Mouse (Mus musculus): Measurements from ENCODE around the gene Tac4.
A peak's percentile ranks its signal among the peaks of the same experiment; 100 is the strongest.

Gene Tac4

GRCm38 (mm10) chr11:95263816-95264454 lies 2.6 kb downstream of the Tac4 start:
- peak; percentile 61 for DNase-seq (ENCODE audit: low spot score)

- no peak for DNase-seq (ENCODE audit: low spot score)
Observed at GRCm38 (mm10) chr11:95264455-95265013, 3.2 kb downstream of the Tac4 start.

- DNase-seq (ENCODE audit: low spot score), result no peak
Observed at GRCm38 (mm10) chr11:95266540-95267245, 5.4 kb downstream of the Tac4 start.

GRCm38 (mm10) chr11:95273661-95274060 lies 12.3 kb downstream of the Tac4 start:
- DNase-seq (ENCODE audit: low spot score), result no peak

GRCm38 (mm10) chr11:95274613-95275012 lies 13.3 kb downstream of the Tac4 start:
- DNase-seq (ENCODE audit: low spot score), result no peak

GRCm38 (mm10) chr11:95276056-95276455 lies 14.7 kb downstream of the Tac4 start:
- no peak for DNase-seq (ENCODE audit: low spot score)

GRCm38 (mm10) chr11:95279061-95279659 lies 17.8 kb downstream of the Tac4 start:
- no peak for DNase-seq (ENCODE audit: low spot score)

GRCm38 (mm10) chr11:95282331-95282730 lies 21.0 kb downstream of the Tac4 start:
- DNase-seq (ENCODE audit: low spot score), result no peak

GRCm38 (mm10) chr11:95291998-95292397 lies 30.7 kb downstream of the Tac4 start:
- no peak for DNase-seq (ENCODE audit: low spot score)

GRCm38 (mm10) chr11:95293017-95293624 lies 31.8 kb downstream of the Tac4 start:
- DNase-seq (ENCODE audit: low spot score), result no peak

GRCm38 (mm10) chr11:95295736-95296135 lies 34.4 kb downstream of the Tac4 start:
- DNase-seq (ENCODE audit: low spot score), result no peak

GRCm38 (mm10) chr11:95298146-95298545 lies 36.8 kb downstream of the Tac4 start:
- DNase-seq (ENCODE audit: low spot score), result peak; percentile 77

GRCm38 (mm10) chr11:95299886-95300285 lies 38.6 kb downstream of the Tac4 start:
- no peak for DNase-seq (ENCODE audit: low spot score)

GRCm38 (mm10) chr11:95301772-95302171 lies 40.4 kb downstream of the Tac4 start:
- DNase-seq (ENCODE audit: low spot score), result no peak

- no peak for DNase-seq (ENCODE audit: low spot score)
Observed at GRCm38 (mm10) chr11:95305600-95305999, 44.3 kb downstream of the Tac4 start.

- DNase-seq (ENCODE audit: low spot score), result no peak
Observed at GRCm38 (mm10) chr11:95307526-95307925, 46.2 kb downstream of the Tac4 start.

- peak; percentile 97 for DNase-seq (ENCODE audit: low spot score)
Observed at GRCm38 (mm10) chr11:95309510-95310006, 48.2 kb downstream of the Tac4 start.

GRCm38 (mm10) chr11:95310007-95310647 lies 48.8 kb downstream of the Tac4 start, which contains the start of gene Kat7:
Gene Kat7, minus strand, starts transcription at chr11:95310246.
- DNase-seq (ENCODE audit: low spot score), result peak; percentile 99

- no peak for DNase-seq (ENCODE audit: low spot score)
Observed at GRCm38 (mm10) chr11:95310648-95311424, 49.5 kb downstream of the Tac4 start.

- DNase-seq (ENCODE audit: low spot score), result no peak
Observed at GRCm38 (mm10) chr11:95311425-95311807, 50.1 kb downstream of the Tac4 start.

Data from retina, embryonic 14.5 days (tissue).